8 mouse cellular contexts compared by ENCODE assay signal in genomic region chr17:8311751-8312150, GRCm38 (mm10). TPM values are rescaled to one million over a fixed set of nuclear protein-coding genes. Genes with fewer than 3 reads are reported as not detected.
DNase-seq lines count a peak whose midpoint lies in the region; ATAC-seq and TF ChIP-seq lines count a peak whose summit lies in the region.

No protein-coding gene starts in this region.

- peaks cover 11% of the 10 kb centered on the region for H3K4me1 ChIP-seq in brown adipose tissue, adult 24 weeks (ENCODE audit: control insufficient read depth, insufficient read depth, insufficient read length, low read length)
- H3K4me1 ChIP-seq in hindbrain, embryonic 14.5 days (replicated peaks; ENCODE audit: control insufficient read depth, insufficient read depth, low read length), result peaks cover 18% of the 10 kb centered on the region

- peak overlapping the region; percentile 61 for H3K4me2 ChIP-seq in hindbrain, embryonic 14.5 days (replicated peaks)

- 52% methylated on average over 3 of the region's 3 CpGs for WGBS in hindbrain, embryonic 14.5 days
- 3% methylated on average over 3 of the region's 3 CpGs for WGBS in macrophage (ENCODE audit: missing documents)

- ATAC-seq in hindbrain, embryonic 14.5 days (ENCODE audit: low FRiP score), result no peak
- ATAC-seq in frontal cortex, adult (ENCODE audit: low TSS enrichment), result no peak

- no peaks in the 10 kb centered on the region for H3K27me3 ChIP-seq in hindbrain, embryonic 14.5 days (ENCODE audit: control insufficient read depth, insufficient read depth, low read length)

- DNase-seq in gastrocnemius, adult 2 months, result no peak
- DNase-seq in gastrocnemius, postnatal 36 days, result no peak
- DNase-seq in hindbrain, embryonic 14.5 days (ENCODE audit: low spot score), result no peak
- no peak for DNase-seq in embryo, embryonic 9.5 days (ENCODE audit: extremely low spot score)
- no peak for DNase-seq in gastrocnemius, postnatal 10 days

- H3K9me3 ChIP-seq in hindbrain, embryonic 14.5 days (ENCODE audit: control insufficient read depth, low read length), result no peaks in the 10 kb centered on the region

- peaks cover 57% of the 10 kb centered on the region for H3K79me2 ChIP-seq in macrophage (ENCODE audit: inconsistent target)

- no peaks in the 10 kb centered on the region for H3K36me3 ChIP-seq in hindbrain, embryonic 14.5 days (replicated peaks; ENCODE audit: control insufficient read depth, insufficient read depth)
- H3K36me3 ChIP-seq in macrophage (ENCODE audit: inconsistent target), result peaks cover 6% of the 10 kb centered on the region; the same call in 1 of the 2 replicates

- peak overlapping the region; percentile 91 for H3K27ac ChIP-seq in gastrocnemius, adult 2 months
- H3K27ac ChIP-seq in brown adipose tissue, adult 24 weeks (replicated peaks; ENCODE audit: low read depth, low read length), result peak overlapping the region; percentile 27; the same call in 1 of the 2 replicates
- H3K27ac ChIP-seq in hindbrain, embryonic 14.5 days, result no peak overlapping the region
- peak overlapping the region; percentile 91 for H3K27ac ChIP-seq in macrophage

- intact Hi-C loops in gastrocnemius, adult 2 months (cut with DNase I), result no loop called here
- intact Hi-C loops in gastrocnemius, postnatal 36 days (cut with DNase I), result no loop called here

- peak overlapping the region; percentile 76 for H3K9ac ChIP-seq in hindbrain, embryonic 14.5 days

- no peak for TF ChIP-seq CTCF in gastrocnemius, adult 2 months (IDR thresholded peaks at IDR 0.05)

- peak overlapping the region; percentile 80 for H3K4me3 ChIP-seq in gastrocnemius, adult 2 months
- H3K4me3 ChIP-seq in brown adipose tissue, adult 24 weeks (ENCODE audit: insufficient read depth, low read depth, low read length), result peak overlapping the region; percentile 93
- peak overlapping the region; percentile 68 for H3K4me3 ChIP-seq in hindbrain, embryonic 14.5 days (replicated peaks; ENCODE audit: low read length)
- peak overlapping the region; percentile 69 for H3K4me3 ChIP-seq in macrophage (ENCODE audit: inconsistent target)

RNA-seq across cellular contexts. Expression of gene Sft2d1, which starts 0.8 kb away (rescaled TPM):
- total RNA-seq in gastrocnemius, adult 2 months (2021), result 1 to 10 TPM; 4.9 to 9.6 TPM
- total RNA-seq in gastrocnemius, postnatal 36 days (2021), result 1 to 10 TPM; 5.0 to 5.7 TPM
- 34.2 and 34.6 TPM in 2 replicates for polyA plus RNA-seq in brown adipose tissue, adult 24 weeks (2012; ENCODE audit: insufficient read depth, insufficient read length, missing spikeins)
- 152 and 175 TPM in 2 replicates for polyA plus RNA-seq in hindbrain, embryonic 14.5 days (2014; fragmentation: Nextera tagmentation; extraction: Ambion mirVana)
- 100 to 1,000 TPM in 24 of 26 experiments, 10 to 100 TPM in 2; 85.4 to 358 (median 155) TPM for total RNA-seq in macrophage (2018; cell fraction: chromatin; rRNA removed)
- total RNA-seq in macrophage (2018; cell fraction: cytosol; rRNA removed), result 100 to 1,000 TPM in 16 of 26 experiments, 10 to 100 TPM in 10; 78.6 to 181 (median 113) TPM
- 100 to 1,000 TPM; 124 to 366 (median 179) TPM for total RNA-seq in macrophage (2018; cell fraction: nucleus; rRNA removed)
- 85.8 to 210 TPM (median 182 TPM) in 3 replicates for polyA plus RNA-seq in macrophage (2018)
- total RNA-seq in gastrocnemius, postnatal 10 days (2021), result 10 to 100 TPM; 16.0 to 21.0 TPM

RNA-seq across cellular contexts. Expression of gene Prr18, which starts 25.5 kb away (rescaled TPM):
- under 1 TPM; 0.08 TPM for total RNA-seq in gastrocnemius, adult 2 months (2021)
- under 1 TPM in 1 of 2 experiments, not detected in 1; 0.07 TPM for total RNA-seq in gastrocnemius, postnatal 36 days (2021)
- polyA plus RNA-seq in brown adipose tissue, adult 24 weeks (2012; ENCODE audit: insufficient read depth, insufficient read length, missing spikeins), result not detected in 2 replicates
- 20.9 and 22.7 TPM in 2 replicates for polyA plus RNA-seq in hindbrain, embryonic 14.5 days (2014; fragmentation: Nextera tagmentation; extraction: Ambion mirVana)
- total RNA-seq in macrophage (2018; cell fraction: chromatin; rRNA removed), result 1 to 10 TPM in 20 of 26 experiments, under 1 TPM in 5, not detected in 1; 0.43 to 3.8 (median 1.6) TPM
- total RNA-seq in macrophage (2018; cell fraction: cytosol; rRNA removed), result under 1 TPM; 0.04 to 0.32 (median 0.14) TPM
- 1 to 10 TPM in 24 of 26 experiments, under 1 TPM in 2; 0.25 to 4.2 (median 1.4) TPM for total RNA-seq in macrophage (2018; cell fraction: nucleus; rRNA removed)
- polyA plus RNA-seq in macrophage (2018), result 0.10 to 0.25 TPM (median 0.14 TPM) in 3 replicates
- total RNA-seq in gastrocnemius, postnatal 10 days (2021), result under 1 TPM in 1 of 2 experiments, not detected in 1; 0.27 TPM

RNA-seq across cellular contexts. Expression of gene Mpc1, which starts 29.0 kb away (rescaled TPM):
- total RNA-seq in gastrocnemius, adult 2 months (2021), result 100 to 1,000 TPM; 440 to 533 TPM
- total RNA-seq in gastrocnemius, postnatal 36 days (2021), result 100 to 1,000 TPM; 378 to 448 TPM
- polyA plus RNA-seq in brown adipose tissue, adult 24 weeks (2012; ENCODE audit: insufficient read depth, insufficient read length, missing spikeins), result 3,579 and 4,573 TPM in 2 replicates
- 380 and 389 TPM in 2 replicates for polyA plus RNA-seq in hindbrain, embryonic 14.5 days (2014; fragmentation: Nextera tagmentation; extraction: Ambion mirVana)
- total RNA-seq in macrophage (2018; cell fraction: chromatin; rRNA removed), result 100 to 1,000 TPM in 17 of 26 experiments, 10 to 100 TPM in 9; 68.7 to 196 (median 122) TPM
- total RNA-seq in macrophage (2018; cell fraction: cytosol; rRNA removed), result 100 to 1,000 TPM; 118 to 359 (median 240) TPM
- 100 to 1,000 TPM in 17 of 26 experiments, 10 to 100 TPM in 9; 59.0 to 187 (median 136) TPM for total RNA-seq in macrophage (2018; cell fraction: nucleus; rRNA removed)
- polyA plus RNA-seq in macrophage (2018), result 257 to 456 TPM (median 376 TPM) in 3 replicates
- 100 to 1,000 TPM; 206 to 242 TPM for total RNA-seq in gastrocnemius, postnatal 10 days (2021)

RNA-seq across cellular contexts. Expression of gene T2, which starts 44.0 kb away (rescaled TPM):
- not detected for total RNA-seq in gastrocnemius, adult 2 months (2021)
- total RNA-seq in gastrocnemius, postnatal 36 days (2021), result not detected
- polyA plus RNA-seq in brown adipose tissue, adult 24 weeks (2012; ENCODE audit: insufficient read depth, insufficient read length, missing spikeins), result not detected in 2 replicates
- polyA plus RNA-seq in hindbrain, embryonic 14.5 days (2014; fragmentation: Nextera tagmentation; extraction: Ambion mirVana), result 0.31 and 0.53 TPM in 2 replicates
- total RNA-seq in macrophage (2018; cell fraction: chromatin; rRNA removed), result under 1 TPM in 7 of 26 experiments, not detected in 19; 0.33 to 0.96 (median 0.63) TPM
- total RNA-seq in macrophage (2018; cell fraction: cytosol; rRNA removed), result under 1 TPM in 2 of 26 experiments, not detected in 24; 0.10 TPM
- total RNA-seq in macrophage (2018; cell fraction: nucleus; rRNA removed), result under 1 TPM in 6 of 26 experiments, not detected in 20; 0.17 to 0.61 (median 0.44) TPM
- not detected in 3 replicates for polyA plus RNA-seq in macrophage (2018)
- not detected for total RNA-seq in gastrocnemius, postnatal 10 days (2021)
